Comparison of ENCODE assay signal across 18 mouse cellular contexts in the genomic region with DNA sequence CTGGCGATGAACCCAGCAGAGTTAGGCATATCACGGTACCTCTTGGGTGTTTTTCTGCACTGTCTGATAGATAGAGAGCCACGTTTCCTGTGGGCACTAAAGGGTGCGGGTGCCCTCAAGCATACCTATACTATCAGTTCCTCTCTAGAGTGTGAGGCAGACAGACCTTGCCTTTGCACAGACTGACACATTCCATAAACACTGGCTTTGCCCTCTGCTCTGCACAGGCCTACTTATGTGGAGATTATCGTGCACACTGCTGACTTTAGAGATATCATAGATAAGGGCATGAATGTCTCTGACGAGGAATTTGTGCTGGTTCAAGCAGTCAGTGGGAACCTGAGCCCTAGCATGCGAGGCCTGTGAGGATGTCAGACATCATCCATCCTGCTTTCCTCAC.
DNase-seq lines count a peak whose midpoint lies in the region; ATAC-seq lines count a peak whose summit lies in the region.
"Had no signal": no experiment of that assay in that cellular context is flagged by ENCODE, and none has a peak within 500 bp of the region (broad histone marks: within the 10 kb centered on the region; RNA-seq: fewer than 3 reads in every experiment).

No protein-coding gene starts in this region.

- 0 out of 2 replicates have a peak overlapping the region, but pooled peaks have one; percentile 39 for H3K9ac ChIP-seq in heart, embryonic 11.5 days (ENCODE audit: low read depth, low read length)
- no peak overlapping the region for H3K9ac ChIP-seq in heart, embryonic 15.5 days
- no peak overlapping the region for H3K9ac ChIP-seq in intestine, embryonic 16.5 days (ENCODE audit: low read depth, low read length)
- no peak overlapping the region for H3K9ac ChIP-seq in stomach, embryonic 16.5 days (ENCODE audit: low read length)
- H3K9ac ChIP-seq: hindbrain, embryonic 13.5 days had no signal

- peak; percentile 63; the same call in 1 of the 2 replicates for ATAC-seq in heart, embryonic 11.5 days (replicated peaks; ENCODE audit: insufficient number of reproducible peaks, low FRiP score, low TSS enrichment)
- no peak for ATAC-seq in heart, embryonic 15.5 days (replicated peaks; ENCODE audit: insufficient number of reproducible peaks, insufficient read depth, low FRiP score, low read depth)
- ATAC-seq in intestine, embryonic 16.5 days: peak; percentile 55
- ATAC-seq in stomach, embryonic 16.5 days (ENCODE audit: insufficient read depth, low FRiP score): 0 out of 2 replicates have a peak, but pooled peaks have one; percentile 37
- ATAC-seq: activated CD4-positive, CD25-positive, alpha-beta regulatory T cell, adult 4 months; forebrain, embryonic 14.5 days; hindbrain, postnatal 0 days; Patski had no signal

- H3K4me1 ChIP-seq in heart, embryonic 11.5 days (ENCODE audit: control insufficient read depth, insufficient read depth, low read length): peaks cover 35% of the 10 kb centered on the region
- peaks cover 40% of the 10 kb centered on the region for H3K4me1 ChIP-seq in heart, embryonic 15.5 days (replicated peaks)
- H3K4me1 ChIP-seq in intestine, embryonic 16.5 days (ENCODE audit: control insufficient read depth, insufficient read depth, low read length): no peaks in the 10 kb centered on the region
- H3K4me1 ChIP-seq in stomach, embryonic 16.5 days (ENCODE audit: control insufficient read depth, insufficient read depth, low read length): no peaks in the 10 kb centered on the region
- H3K4me1 ChIP-seq: hindbrain, embryonic 13.5 days had no signal

- H3K27me3 ChIP-seq in heart, embryonic 11.5 days (ENCODE audit: control insufficient read depth, insufficient read depth, low read length): no peaks in the 10 kb centered on the region
- H3K27me3 ChIP-seq in heart, embryonic 15.5 days: no peaks in the 10 kb centered on the region
- no peaks in the 10 kb centered on the region for H3K27me3 ChIP-seq in intestine, embryonic 16.5 days (replicated peaks; ENCODE audit: control insufficient read depth, insufficient read depth, low read length)
- H3K27me3 ChIP-seq in stomach, embryonic 16.5 days (ENCODE audit: control insufficient read depth, insufficient read depth, low read length): no peaks in the 10 kb centered on the region
- H3K27me3 ChIP-seq: CH12.LX; hindbrain, embryonic 13.5 days; Patski had no signal

- no peaks in the 10 kb centered on the region for H3K36me3 ChIP-seq in heart, embryonic 11.5 days (ENCODE audit: control insufficient read depth, insufficient read depth, low read length)
- H3K36me3 ChIP-seq in heart, embryonic 15.5 days: no peaks in the 10 kb centered on the region
- no peaks in the 10 kb centered on the region for H3K36me3 ChIP-seq in intestine, embryonic 16.5 days (ENCODE audit: control insufficient read depth, insufficient read depth, low read length)
- H3K36me3 ChIP-seq in stomach, embryonic 16.5 days (ENCODE audit: control insufficient read depth, insufficient read depth, low read length): no peaks in the 10 kb centered on the region
- H3K36me3 ChIP-seq: embryonic facial prominence, embryonic 10.5 days; hindbrain, embryonic 13.5 days had no signal

- intact Hi-C loops in heart, postnatal 25 days (cut with DNase I): loop anchor here (2.0 to 5.0 kb wide), 5 partner anchors 65 to 883 kb away; a partner anchor contains a TSS

- DNase-seq in heart, postnatal 25 days (ENCODE audit: low spot score): no peak
- DNase-seq in heart, adult 18-20 months: no peak
- DNase-seq in c-Kit-positive CD71-positive TER-119-positive erythroid progenitor cells, embryonic 14.5 days (ENCODE audit: low spot score): no peak
- DNase-seq: adrenal gland, postnatal 14 days; cerebellum, adult 18-20 months; gastrocnemius, postnatal 36 days; kidney, adult 8-10 months had no signal

- H3K4me3 ChIP-seq in heart, embryonic 11.5 days (ENCODE audit: low read depth, low read length): no peak overlapping the region
- no peak overlapping the region for H3K4me3 ChIP-seq in heart, embryonic 15.5 days
- no peak overlapping the region for H3K4me3 ChIP-seq in intestine, embryonic 16.5 days (ENCODE audit: low read length)
- no peak overlapping the region for H3K4me3 ChIP-seq in stomach, embryonic 16.5 days (replicated peaks; ENCODE audit: low read length)
- H3K4me3 ChIP-seq: embryonic facial prominence, embryonic 10.5 days; hindbrain, embryonic 13.5 days had no signal

- no peak overlapping the region for H3K4me2 ChIP-seq in heart, embryonic 11.5 days
- no peak overlapping the region for H3K4me2 ChIP-seq in heart, embryonic 15.5 days
- no peak overlapping the region for H3K4me2 ChIP-seq in intestine, embryonic 16.5 days (ENCODE audit: low read depth, low read length)
- no peak overlapping the region for H3K4me2 ChIP-seq in stomach, embryonic 16.5 days (ENCODE audit: low read depth, low read length)
- H3K4me2 ChIP-seq: hindbrain, embryonic 13.5 days had no signal

- WGBS in heart, embryonic 11.5 days (ENCODE audit: insufficient replicate concordance): 20% methylated on average over 7 of the region's 7 CpGs
- WGBS in heart, embryonic 15.5 days: 27% methylated on average over 7 of the region's 7 CpGs
- WGBS in intestine, embryonic 16.5 days: 65% methylated on average over 7 of the region's 7 CpGs
- WGBS in stomach, embryonic 16.5 days: 57% methylated on average over 7 of the region's 7 CpGs

- H3K9me3 ChIP-seq in heart, embryonic 11.5 days (replicated peaks; ENCODE audit: control insufficient read depth, low read length): no peaks in the 10 kb centered on the region
- H3K9me3 ChIP-seq in heart, embryonic 15.5 days (replicated peaks): no peaks in the 10 kb centered on the region
- no peaks in the 10 kb centered on the region for H3K9me3 ChIP-seq in intestine, embryonic 16.5 days (ENCODE audit: control insufficient read depth, low read length)
- no peaks in the 10 kb centered on the region for H3K9me3 ChIP-seq in stomach, embryonic 16.5 days (replicated peaks; ENCODE audit: control insufficient read depth, low read length)
- H3K9me3 ChIP-seq: embryonic facial prominence, embryonic 10.5 days; hindbrain, embryonic 13.5 days had no signal

- H3K27ac ChIP-seq in heart, embryonic 11.5 days (ENCODE audit: low read depth, low read length): peak overlapping the region; percentile 64
- H3K27ac ChIP-seq in heart, embryonic 15.5 days: peak overlapping the region; percentile 48
- no peak overlapping the region for H3K27ac ChIP-seq in intestine, embryonic 16.5 days (ENCODE audit: low read length)
- no peak overlapping the region for H3K27ac ChIP-seq in stomach, embryonic 16.5 days (ENCODE audit: low read length)
- H3K27ac ChIP-seq: embryonic facial prominence, embryonic 10.5 days; hindbrain, embryonic 13.5 days; hindbrain, postnatal 0 days had no signal

Comparison
In these comparisons a context has a peak if more than half of its experiments do, and no peak if none do; other contexts are left out.
1. H3K27ac ChIP-seq: peak in heart, embryonic 11.5 days (single experiment) and heart, embryonic 15.5 days (single experiment); none in intestine, embryonic 16.5 days (single experiment) and stomach, embryonic 16.5 days (single experiment).